Mouse (Mus musculus): ENCODE measurements around the gene Dcakd.

Gene Dcakd

DNA sequence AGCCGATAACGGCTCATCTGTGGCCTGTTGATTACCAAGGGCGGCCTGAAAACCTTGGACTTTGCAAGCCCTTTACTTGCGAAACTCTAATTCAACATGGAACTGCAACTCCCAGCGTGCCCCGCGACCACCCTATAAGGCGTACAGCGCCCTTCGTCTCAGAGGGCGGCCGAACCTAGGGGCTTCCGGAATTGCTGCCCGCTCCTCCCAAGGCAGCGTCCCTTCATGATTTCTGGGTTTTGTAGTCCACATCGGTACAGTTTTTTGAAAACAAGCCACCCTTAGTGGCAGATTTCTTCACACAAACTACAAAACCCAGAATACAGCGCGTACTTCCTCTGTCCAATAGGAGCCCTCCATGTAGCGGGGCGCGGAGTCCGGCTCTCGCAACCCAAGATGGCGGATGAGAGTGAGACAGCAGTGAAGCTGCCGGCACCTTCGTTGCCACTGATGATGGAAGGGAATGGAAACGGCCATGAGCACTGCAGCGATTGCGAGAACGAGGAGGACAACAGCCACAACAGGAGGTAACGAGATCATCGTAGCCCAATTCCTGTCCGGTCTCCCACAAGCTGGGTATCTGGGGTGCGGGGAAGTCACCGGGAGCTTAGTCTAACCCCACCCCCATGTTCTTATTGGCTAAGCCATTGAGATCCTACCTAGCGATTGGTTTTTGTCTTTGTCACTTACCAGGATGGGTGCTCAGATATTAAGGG lies at the start of gene Dcakd, which contains the start of gene Nmt1:
TSS of gene Dcakd (minus strand) at position 158 of the 716 bp plus-strand sequence.
TSS of gene Nmt1 (plus strand) at position 15 of the 716 bp plus-strand sequence.
- DNase-seq = peak; percentile 95 to 96

GRCm38 (mm10) chr11:103076581-103076980 lies 48.4 kb upstream of the Dcakd start:
- DNase-seq = no peak

DNA sequence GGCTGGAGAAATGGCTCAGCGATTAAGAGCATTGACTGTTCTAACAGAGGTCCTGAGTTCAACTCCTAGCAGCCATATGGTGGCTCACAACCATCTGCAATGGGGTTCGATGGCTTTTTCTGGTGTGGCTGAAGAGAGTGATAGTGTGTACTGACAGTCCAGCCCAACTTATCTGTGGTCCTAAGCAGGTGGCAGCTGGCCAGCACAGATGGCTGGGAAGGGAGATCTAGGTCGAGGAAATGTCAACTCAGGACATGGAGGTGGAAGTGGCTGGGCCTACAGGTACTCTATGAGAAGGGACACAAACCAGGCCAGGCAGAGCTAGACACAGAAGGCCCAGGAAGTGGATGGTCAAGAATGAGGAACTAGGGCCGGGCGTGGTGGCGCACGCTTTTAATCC lies 47.9 kb upstream of the Dcakd start:
- peak; percentile 73 to 76 for DNase-seq

DNA sequence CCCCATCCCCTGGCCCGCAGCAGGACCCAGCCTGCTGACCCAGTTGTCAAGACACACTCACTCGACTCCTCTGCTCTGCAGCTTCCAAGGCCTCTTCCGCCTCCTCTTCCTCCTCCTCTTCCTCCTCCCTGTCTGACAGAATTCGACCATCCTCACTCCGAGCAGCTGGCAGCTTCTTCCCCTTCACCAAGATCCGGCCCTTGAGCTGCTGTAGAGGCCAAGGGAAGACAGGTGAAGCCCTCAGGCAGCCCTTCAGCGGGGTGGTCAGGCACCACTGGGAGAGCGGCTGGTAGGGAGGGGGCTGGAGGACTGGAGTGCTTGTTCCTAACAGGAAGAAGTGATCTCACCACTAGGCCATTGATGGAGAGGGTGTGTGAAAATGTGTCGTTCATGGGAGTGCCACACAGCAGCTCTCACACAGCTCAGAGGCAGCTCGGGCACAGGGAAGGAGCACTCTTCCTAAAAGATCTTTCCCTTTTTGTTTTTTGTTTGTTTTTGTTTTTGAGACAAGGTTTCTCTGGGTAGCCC lies 46.7 kb upstream of the Dcakd start:
- DNase-seq = no peak

GRCm38 (mm10) chr11:103074121-103074650 lies 46.1 kb upstream of the Dcakd start:
- no peak for DNase-seq

DNA sequence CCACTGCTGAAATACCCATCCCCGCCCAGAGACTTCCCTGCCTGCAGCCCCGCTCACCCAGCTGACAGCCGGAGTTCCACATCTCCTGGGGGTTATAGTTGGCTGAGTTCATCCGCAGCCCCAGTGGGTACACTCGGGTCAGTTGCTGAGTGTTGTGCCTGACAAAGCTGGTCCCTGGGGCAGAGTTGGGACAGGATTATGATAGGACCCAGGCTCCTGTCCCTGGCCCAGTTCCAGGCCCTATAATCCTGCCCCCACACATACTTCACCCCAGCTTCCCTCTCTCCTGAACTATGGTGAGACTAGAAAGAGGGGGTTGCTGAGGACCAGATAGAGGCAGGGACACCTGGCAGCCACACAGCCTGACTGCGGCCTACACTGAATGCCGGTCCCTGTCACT lies 45.5 kb upstream of the Dcakd start:
- no peak for DNase-seq

DNA sequence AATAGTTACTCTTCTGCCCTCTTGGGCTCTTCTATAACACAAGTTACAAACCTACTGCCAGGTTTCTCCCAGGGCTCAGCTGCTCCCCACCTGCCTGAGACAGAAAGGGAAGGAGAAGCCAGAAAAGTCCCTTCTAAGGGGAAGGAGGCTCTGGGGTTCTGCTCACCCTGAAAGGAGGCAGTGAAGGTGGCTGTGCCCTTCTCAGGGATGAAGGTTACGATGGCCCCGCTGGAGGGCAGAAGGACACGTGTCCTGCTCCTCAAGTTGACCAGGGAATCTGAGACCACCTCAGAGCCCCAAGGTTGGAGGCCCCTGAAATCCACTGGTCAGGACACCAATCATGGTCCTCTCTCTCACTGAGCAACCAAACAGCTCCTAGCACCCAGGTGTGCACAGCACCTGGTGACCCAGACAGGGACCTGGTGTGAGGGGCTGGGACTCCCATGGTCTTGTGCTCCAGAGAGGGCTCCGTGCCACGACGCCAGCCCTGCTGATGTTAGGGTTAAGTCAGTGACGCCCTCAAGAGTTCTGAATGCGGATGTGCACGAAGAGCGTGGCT lies 42.3 kb upstream of the Dcakd start:
- DNase-seq = no peak

DNA sequence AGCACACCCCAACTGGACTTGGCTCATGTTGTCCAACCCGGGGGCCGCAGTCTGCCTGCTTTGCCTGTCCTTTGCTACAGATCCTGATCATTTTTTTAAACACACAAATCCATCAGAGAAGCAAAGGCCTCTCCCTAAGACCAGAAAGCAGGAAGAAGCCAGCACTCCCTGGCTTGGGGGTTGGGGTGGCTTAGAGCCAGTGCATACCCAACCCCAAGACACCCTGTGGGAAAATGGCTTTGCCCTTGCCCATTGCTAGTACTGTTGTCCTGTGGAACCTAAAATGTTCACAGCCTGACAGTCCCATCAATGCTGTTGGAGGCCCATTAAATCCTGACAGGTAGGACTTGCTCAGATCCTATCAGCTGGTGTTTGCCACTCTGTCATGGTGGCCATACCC lies 41.6 kb upstream of the Dcakd start:
- DNase-seq = no peak

DNA sequence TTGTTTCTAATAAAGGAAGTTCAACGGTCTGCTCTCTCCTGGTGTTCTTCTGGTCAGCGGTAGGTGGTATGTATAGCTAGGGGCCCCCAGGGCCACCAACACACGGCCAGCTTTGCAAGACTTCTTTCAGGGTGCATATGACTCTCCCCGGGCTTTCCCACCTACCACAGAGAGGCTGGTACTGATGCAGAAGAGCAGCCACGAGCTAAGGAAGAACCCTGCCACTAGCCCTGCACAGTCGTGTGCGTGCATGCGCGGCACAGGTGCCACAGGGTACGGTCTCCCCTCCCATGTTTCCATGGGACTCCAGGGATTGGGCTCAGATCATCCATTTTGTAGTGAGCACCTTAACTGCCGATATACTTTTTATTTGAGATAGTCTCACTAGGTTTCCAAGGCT lies 40.8 kb upstream of the Dcakd start:
- DNase-seq = no peak

DNA sequence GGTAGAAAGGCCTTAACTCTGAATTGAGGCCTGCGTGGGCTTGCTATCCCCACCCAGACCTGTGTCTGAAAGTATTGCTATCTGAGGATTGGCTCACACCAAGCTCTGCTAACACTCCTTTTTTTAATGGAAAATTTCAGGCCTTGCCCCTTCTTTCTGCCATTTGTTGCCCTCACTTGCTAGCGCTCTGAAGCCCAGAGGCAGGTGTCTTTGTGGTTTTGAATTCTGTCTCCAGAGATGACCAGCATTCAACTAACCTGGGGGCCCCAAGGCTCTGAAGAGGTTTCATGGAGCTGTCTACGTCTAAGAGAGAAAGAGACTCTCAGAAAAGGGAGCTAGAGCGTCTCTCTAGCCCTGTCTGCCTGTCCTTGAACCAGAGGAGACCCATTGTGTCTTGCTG lies 40.1 kb upstream of the Dcakd start:
- DNase-seq = no peak

GRCm38 (mm10) chr11:103067457-103068001 lies 39.4 kb upstream of the Dcakd start:
- peak in 1 of 2 experiments; percentile 45 for DNase-seq

DNA sequence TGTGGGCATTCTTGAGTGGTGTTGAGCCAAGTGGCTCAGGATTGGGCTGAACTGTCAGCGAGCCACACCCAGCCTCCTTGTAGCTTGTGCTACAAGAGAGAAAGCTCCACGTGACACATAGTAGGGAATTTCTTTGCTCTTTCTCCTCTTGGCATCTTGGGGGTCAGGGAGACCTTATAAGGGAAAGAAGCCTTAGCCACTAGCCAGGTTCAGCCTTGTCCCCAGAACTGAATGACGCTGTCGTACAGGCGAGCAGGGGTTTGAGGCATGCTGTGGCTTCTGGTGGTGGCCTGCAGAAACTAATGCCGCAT lies 38.9 kb upstream of the Dcakd start:
- no peak for DNase-seq

- no peak for DNase-seq
Measured at GRCm38 (mm10) chr11:103066191-103067050, 38.3 kb upstream of the Dcakd start.

DNA sequence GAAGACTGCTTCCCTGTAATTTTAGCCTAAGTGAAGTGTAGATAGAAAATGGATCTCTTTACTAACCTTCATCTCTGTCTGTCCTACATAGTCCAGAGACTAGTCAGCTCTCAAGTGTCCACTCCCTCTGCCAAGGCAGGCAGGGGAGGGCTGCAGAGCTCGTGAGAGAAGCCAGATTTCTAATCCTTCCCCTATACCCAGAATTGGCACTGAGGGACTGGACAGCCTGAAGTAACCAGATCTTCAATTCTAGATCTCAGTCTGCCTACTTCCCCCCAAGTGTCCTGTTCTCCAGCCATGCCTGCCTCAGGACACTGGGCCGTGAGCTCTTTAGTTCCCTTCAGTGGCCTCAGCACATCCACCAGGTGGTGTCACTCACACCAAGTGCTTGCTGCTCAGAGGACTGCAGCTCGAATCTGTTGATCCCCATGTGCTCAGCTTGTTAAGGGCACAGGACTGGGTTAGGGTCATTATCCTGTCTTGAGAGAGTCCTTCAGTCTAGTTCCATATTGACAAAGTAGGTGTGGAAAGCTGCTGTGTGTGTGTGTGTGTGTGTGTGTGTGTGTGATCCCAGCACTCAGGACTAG lies 30.5 kb upstream of the Dcakd start:
- no peak for DNase-seq

DNA sequence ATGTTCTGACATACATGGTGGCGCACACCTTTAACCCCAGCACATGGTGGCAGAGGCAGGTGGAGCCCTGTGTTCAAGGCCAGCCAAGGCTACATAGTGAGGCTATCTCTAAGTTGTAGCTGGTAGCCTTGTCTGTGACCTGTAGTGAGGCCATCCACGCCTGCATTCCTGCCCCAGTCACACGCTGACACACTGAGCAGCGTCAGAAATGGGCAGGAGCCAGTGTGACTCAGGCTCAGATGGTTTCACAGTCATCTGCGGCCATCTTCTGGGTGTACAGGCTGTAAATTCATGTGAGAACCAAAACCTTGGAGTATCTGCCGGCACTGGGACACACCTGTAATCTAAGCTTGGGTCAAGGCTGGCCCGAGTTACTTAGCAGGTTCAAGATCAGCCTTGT lies 28.5 kb upstream of the Dcakd start:
- DNase-seq = no peak

- DNase-seq = peak; percentile 87 to 91
Measured at GRCm38 (mm10) chr11:103054798-103055197, 26.7 kb upstream of the Dcakd start.

GRCm38 (mm10) chr11:103053191-103054076 lies 25.3 kb upstream of the Dcakd start:
- no peak for DNase-seq

- DNase-seq = no peak
Measured at GRCm38 (mm10) chr11:103052078-103052477, 23.9 kb upstream of the Dcakd start.

DNA sequence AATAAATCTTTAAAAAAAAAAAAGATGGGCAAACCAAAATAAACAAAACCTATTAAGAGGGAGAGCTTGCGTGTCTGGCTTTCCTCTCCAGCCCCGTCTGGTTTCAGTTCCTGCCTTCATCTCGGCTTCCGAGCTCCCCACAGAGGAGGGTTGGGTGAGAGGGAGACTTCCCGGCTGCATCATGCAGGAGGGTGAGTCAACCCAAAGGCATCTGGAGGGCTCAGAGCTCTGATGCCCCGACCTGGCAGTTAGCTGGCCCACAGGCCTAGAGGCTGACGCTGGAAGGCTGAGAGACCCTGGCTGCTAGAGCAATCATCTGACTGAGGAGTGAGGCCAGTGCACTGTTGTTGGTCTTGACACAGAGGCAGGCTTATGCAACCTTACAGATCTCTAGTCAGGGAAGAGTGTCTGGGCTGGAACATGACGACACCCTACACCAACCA lies 23.1 kb upstream of the Dcakd start:
- DNase-seq = no peak

- DNase-seq = peak in 1 of 2 experiments; percentile 47
Measured at GRCm38 (mm10) chr11:103050153-103050552, 22.0 kb upstream of the Dcakd start.

DNA sequence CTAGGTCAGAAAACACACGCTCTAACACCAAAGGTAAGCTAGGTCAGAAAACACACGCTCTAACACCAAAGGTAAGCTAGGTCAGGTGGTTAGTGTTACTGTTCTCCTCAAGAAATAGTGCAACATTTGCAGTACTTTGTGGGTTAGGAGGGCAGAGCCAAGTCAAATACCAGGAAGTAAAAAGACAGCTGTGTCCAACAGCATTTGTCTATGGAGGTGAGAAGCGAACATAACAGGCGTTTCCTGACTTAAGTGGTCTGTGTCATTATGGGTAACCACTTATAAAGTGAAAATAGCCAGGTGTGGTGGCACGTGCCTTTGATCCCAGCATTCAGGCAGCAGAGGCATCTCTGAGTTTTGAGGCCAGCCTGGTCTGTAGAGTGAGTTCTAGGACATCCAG lies 21.5 kb upstream of the Dcakd start:
- DNase-seq = no peak

GRCm38 (mm10) chr11:103046286-103046685 lies 18.2 kb upstream of the Dcakd start:
- no peak for DNase-seq
